ENCODE assay signal across 35 mouse cellular contexts in genomic region chr1:71996828-71997227, GRCm38 (mm10).
"Had no signal": no experiment of that assay in that cellular context is flagged by ENCODE, and none has a peak within 500 bp of the region (broad histone marks: within the 10 kb centered on the region; RNA-seq: fewer than 3 reads in every experiment).

No protein-coding gene starts in this region.

- ATAC-seq: hindbrain, embryonic 16.5 days; hindbrain, postnatal 0 days; inflammation-experienced regulatory T-cells, adult 6 months; intestine, embryonic 15.5 days; intestine, embryonic 16.5 days; intestine, postnatal 0 days had no signal

- H3K4me1 ChIP-seq: heart, embryonic 13.5 days; heart, embryonic 15.5 days; hindbrain, embryonic 13.5 days; intestine, embryonic 15.5 days had no signal

- H3K9me3 ChIP-seq: heart, embryonic 10.5 days; heart, embryonic 12.5 days; heart, embryonic 13.5 days; heart, embryonic 15.5 days; hindbrain, embryonic 10.5 days; hindbrain, embryonic 12.5 days; hindbrain, embryonic 13.5 days; hindbrain, embryonic 15.5 days; intestine, embryonic 15.5 days; kidney, embryonic 15.5 days had no signal

- H3K27ac ChIP-seq: heart, adult 2 months; heart, embryonic 10.5 days; heart, embryonic 13.5 days; heart, embryonic 15.5 days; hindbrain, embryonic 10.5 days; hindbrain, embryonic 12.5 days; hindbrain, embryonic 13.5 days; hindbrain, embryonic 15.5 days; hindbrain, postnatal 0 days; intestine, embryonic 15.5 days; kidney, embryonic 15.5 days; kidney, postnatal 0 days; layer of hippocampus, adult 2 months had no signal

- H3K4me3 ChIP-seq: heart, adult 2 months; heart, embryonic 10.5 days; heart, embryonic 12.5 days; heart, embryonic 13.5 days; heart, embryonic 15.5 days; hindbrain, embryonic 10.5 days; hindbrain, embryonic 12.5 days; hindbrain, embryonic 13.5 days; hindbrain, embryonic 15.5 days; intestine, embryonic 15.5 days; kidney, embryonic 15.5 days; layer of hippocampus, adult 2 months had no signal

- H3K4me2 ChIP-seq: heart, embryonic 11.5 days; heart, embryonic 12.5 days; heart, embryonic 13.5 days; heart, embryonic 15.5 days; hindbrain, embryonic 12.5 days; hindbrain, embryonic 13.5 days; hindbrain, embryonic 14.5 days; hindbrain, embryonic 15.5 days; intestine, embryonic 15.5 days; kidney, embryonic 15.5 days had no signal

- H3K9ac ChIP-seq: heart, embryonic 12.5 days; heart, embryonic 13.5 days; heart, embryonic 15.5 days; hindbrain, embryonic 12.5 days; hindbrain, embryonic 13.5 days; hindbrain, embryonic 14.5 days; hindbrain, embryonic 15.5 days; intestine, embryonic 15.5 days; kidney, embryonic 15.5 days had no signal

- H3K36me3 ChIP-seq: heart, embryonic 10.5 days; heart, embryonic 12.5 days; heart, embryonic 13.5 days; heart, embryonic 15.5 days; hindbrain, embryonic 10.5 days; hindbrain, embryonic 12.5 days; hindbrain, embryonic 13.5 days; hindbrain, embryonic 15.5 days; intestine, embryonic 15.5 days; kidney, embryonic 15.5 days had no signal

- DNase-seq: heart, adult 2 months; heart, postnatal 14 days; heart, postnatal 36 days; heart, postnatal 4 days; kidney, adult 11 months; kidney, adult 18-20 months; kidney, adult 2 months; kidney, adult 8-10 months; kidney, adult 9 months; kidney, postnatal 10 days; kidney, postnatal 14 days; kidney, postnatal 25 days; kidney, postnatal 36 days; kidney, postnatal 4 days; layer of hippocampus, adult 9-11 months; layer of hippocampus, postnatal 36 days had no signal

- H3K27me3 ChIP-seq: heart, embryonic 12.5 days; heart, embryonic 13.5 days; heart, embryonic 15.5 days; hindbrain, embryonic 12.5 days; hindbrain, embryonic 13.5 days; hindbrain, embryonic 15.5 days; intestine, embryonic 15.5 days; kidney, embryonic 15.5 days had no signal
